ENCODE assay signal across 8 mouse cellular contexts in the genomic region with DNA sequence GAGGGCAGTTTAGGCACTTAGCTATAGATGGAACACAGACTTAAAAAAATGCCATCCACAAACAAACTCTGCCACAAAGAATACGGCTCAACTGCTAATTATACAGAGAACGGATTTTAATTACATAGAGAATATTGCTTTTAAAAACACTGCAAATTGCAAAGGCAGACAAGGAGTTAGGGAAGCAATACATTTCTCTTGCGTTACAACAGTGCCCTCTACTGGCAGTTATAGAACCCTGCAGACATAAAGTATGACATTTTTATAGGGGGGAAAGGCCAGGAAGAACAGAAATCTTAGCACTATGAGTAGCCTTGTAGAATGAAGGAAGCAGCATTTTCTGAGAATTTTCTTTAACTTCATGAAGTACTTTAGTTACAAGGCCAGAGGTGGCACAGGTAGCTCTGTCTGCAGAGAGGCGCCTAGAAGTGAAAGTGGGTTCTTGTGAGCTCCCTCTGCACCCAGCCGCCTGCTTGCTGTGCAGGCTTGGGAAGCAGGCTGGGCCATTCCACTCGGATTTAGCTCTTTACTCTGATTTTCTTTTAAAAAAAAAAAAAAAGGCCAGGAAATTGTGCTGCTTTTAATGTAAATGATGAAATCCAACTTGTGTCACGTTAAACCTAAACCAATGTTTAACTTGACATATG. TPM values are rescaled to one million over a fixed set of nuclear protein-coding genes. Genes with fewer than 3 reads are reported as not detected.
DNase-seq lines count a peak whose midpoint lies in the region; ATAC-seq and TF ChIP-seq lines count a peak whose summit lies in the region.

No protein-coding gene starts in this region.

- H3K36me3 ChIP-seq in liver, embryonic 14.5 days (replicated peaks; ENCODE audit: control insufficient read depth, insufficient read depth, low read depth) = no peaks in the 10 kb centered on the region
- H3K36me3 ChIP-seq in liver, embryonic 12.5 days = no peaks in the 10 kb centered on the region

- peaks cover 4 to 11% of the 10 kb centered on the region in 2 experiments for H3K4me1 ChIP-seq in liver, embryonic 14.5 days (replicated peaks; ENCODE audit: control insufficient read depth in 2 of 2, insufficient read depth in 2 of 2, low read length in 1 of 2)
- peaks cover 43% of the 10 kb centered on the region for H3K4me1 ChIP-seq in liver, embryonic 12.5 days

- no peaks in the 10 kb centered on the region for H3K9me3 ChIP-seq in liver, embryonic 14.5 days (ENCODE audit: control insufficient read depth, low read length)
- H3K9me3 ChIP-seq in liver, embryonic 12.5 days (replicated peaks) = no peaks in the 10 kb centered on the region

- ATAC-seq in cerebellum, adult (ENCODE audit: insufficient number of reproducible peaks, low FRiP score, low TSS enrichment) = peak; percentile 57; the same call in 1 of the 2 replicates
- no peak for ATAC-seq in liver, embryonic 14.5 days (ENCODE audit: insufficient read depth)
- no peak for ATAC-seq in liver, embryonic 12.5 days
- ATAC-seq in monocyte, adult 5-6 weeks (replicated peaks; ENCODE audit: insufficient number of reproducible peaks, low FRiP score, low TSS enrichment, poor library complexity, severe bottlenecking) = peak; percentile 53; the same call in 1 of the 2 replicates

- TF ChIP-seq EP300 in liver, embryonic 14.5 days (IDR thresholded peaks at IDR 0.05; ENCODE audit: low read depth) = no peak

- no peak overlapping the region for H3K27ac ChIP-seq in liver, embryonic 14.5 days
- no peak overlapping the region for H3K27ac ChIP-seq in liver, embryonic 12.5 days

- WGBS in liver, embryonic 14.5 days (ENCODE audit: insufficient replicate concordance) = 39% methylated on average over 7 of the region's 7 CpGs
- 39% methylated on average over 7 of the region's 7 CpGs for WGBS in liver, embryonic 12.5 days (ENCODE audit: insufficient replicate concordance)

- no peak overlapping the region for H3K9ac ChIP-seq in liver, embryonic 14.5 days (replicated peaks)
- H3K9ac ChIP-seq in liver, embryonic 12.5 days = no peak overlapping the region

- no peak for DNase-seq in cerebellum, adult 11-12 months
- peak; percentile 28 to 46 (median 34) for DNase-seq in liver, embryonic 14.5 days (ENCODE audit: low read depth in 3 of 3, low spot score in 3 of 3)
- DNase-seq in c-Kit-positive CD71-positive TER-119-positive erythroid progenitor cells, embryonic 14.5 days (ENCODE audit: low spot score) = peak; percentile 66
- DNase-seq in induced T-regulatory cell, adult 2 months (ENCODE audit: low read depth) = peak; percentile 86
- DNase-seq in ovary, postnatal 36 days (ENCODE audit: low spot score) = no peak

- H3K4me3 ChIP-seq in liver, embryonic 14.5 days (ENCODE audit: insufficient read depth in 1 of 2, low read depth in 2 of 2, low read length in 2 of 2) = no peak overlapping the region
- H3K4me3 ChIP-seq in liver, embryonic 12.5 days = no peak overlapping the region

- no peak overlapping the region for H3K4me2 ChIP-seq in liver, embryonic 14.5 days (ENCODE audit: low read depth)
- H3K4me2 ChIP-seq in liver, embryonic 12.5 days = no peak overlapping the region

- H3K27me3 ChIP-seq in liver, embryonic 14.5 days (ENCODE audit: control insufficient read depth, insufficient read depth, low read length) = no peaks in the 10 kb centered on the region
- H3K27me3 ChIP-seq in liver, embryonic 12.5 days (replicated peaks) = no peaks in the 10 kb centered on the region

- TF ChIP-seq CTCF in liver, embryonic 14.5 days (IDR thresholded peaks at IDR 0.05; ENCODE audit: low read depth) = peak; percentile 78

RNA-seq across cellular contexts. Expression of gene Taf3, which starts 38.0 kb away (rescaled TPM):
- polyA plus RNA-seq in liver, embryonic 14.5 days (2012; rRNA removed) = 3.2 and 4.7 TPM in 2 replicates
- polyA plus RNA-seq in liver, embryonic 14.5 days (2014; fragmentation: Nextera tagmentation; extraction: Ambion mirVana) = 5.0 and 6.7 TPM in 2 replicates
- 10.0 and 10.4 TPM in 2 replicates for polyA plus RNA-seq in liver, embryonic 12.5 days (2016; fragmentation: Nextera tagmentation; extraction: Ambion mirVana)
- total RNA-seq in monocyte, adult 5-6 weeks (2017) = 9.1 to 13.8 TPM (median 12.5 TPM) in 3 replicates

Comparison
In these comparisons a context has a peak if more than half of its experiments do, and no peak if none do; other contexts are left out.
1. ATAC-seq: peak in cerebellum, adult (single experiment) and monocyte, adult 5-6 weeks (single experiment); none in liver, embryonic 14.5 days (single experiment) and liver, embryonic 12.5 days (single experiment).
2. DNase-seq: peak in liver, embryonic 14.5 days (3 of 3), c-Kit-positive CD71-positive TER-119-positive erythroid progenitor cells, embryonic 14.5 days (single experiment) and induced T-regulatory cell, adult 2 months (single experiment); none in cerebellum, adult 11-12 months (single experiment) and ovary, postnatal 36 days (single experiment).